Comparison of ENCODE assay signal across 8 mouse cellular contexts in the genomic region with DNA sequence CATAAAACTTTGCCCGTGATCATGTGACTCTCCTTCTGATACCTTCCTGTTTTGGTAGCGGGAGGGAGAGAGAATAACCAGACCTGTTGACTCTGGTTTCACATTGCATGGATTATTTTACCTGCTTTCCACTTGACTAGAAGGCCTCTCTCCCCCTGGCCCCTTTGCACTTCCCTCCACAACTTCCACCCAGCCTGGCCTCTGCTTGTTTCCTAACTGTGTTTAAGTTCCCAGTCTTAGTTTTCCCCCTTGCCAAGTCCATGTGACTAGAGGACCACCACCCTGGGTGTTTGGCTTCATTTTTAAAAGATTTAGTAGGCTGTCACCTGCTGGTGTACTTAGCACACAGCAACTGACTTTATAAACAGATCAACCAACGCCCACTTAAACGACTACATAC. TPM values are rescaled to one million over a fixed set of nuclear protein-coding genes. Genes with fewer than 3 reads are reported as not detected.
DNase-seq lines count a peak whose midpoint lies in the region; ATAC-seq and TF ChIP-seq lines count a peak whose summit lies in the region.

No protein-coding gene starts in this region.

- TF ChIP-seq EP300 in lung, postnatal 0 days (IDR thresholded peaks at IDR 0.05) = no peak

- intact Hi-C loops in heart, postnatal 25 days (cut with DNase I) = loop anchor here (2.0 to 10.0 kb wide), 2 partner anchors 53 to 311 kb away; a partner anchor contains a TSS

- H3K9me3 ChIP-seq in heart, embryonic 11.5 days (replicated peaks; ENCODE audit: control insufficient read depth, low read length) = no peaks in the 10 kb centered on the region
- no peaks in the 10 kb centered on the region for H3K9me3 ChIP-seq in kidney, embryonic 15.5 days (replicated peaks)
- H3K9me3 ChIP-seq in lung, postnatal 0 days (ENCODE audit: low read length) = no peaks in the 10 kb centered on the region

- H3K27me3 ChIP-seq in heart, embryonic 11.5 days (ENCODE audit: control insufficient read depth, insufficient read depth, low read length) = no peaks in the 10 kb centered on the region
- H3K27me3 ChIP-seq in kidney, embryonic 15.5 days = no peaks in the 10 kb centered on the region
- no peaks in the 10 kb centered on the region for H3K27me3 ChIP-seq in lung, postnatal 0 days (replicated peaks; ENCODE audit: insufficient read depth, low read length)
- H3K27me3 ChIP-seq in spleen, adult 2 months (ENCODE audit: control insufficient read depth, insufficient read depth, low read length) = no peaks in the 10 kb centered on the region

- no peak for TF ChIP-seq POLR2A in spleen, adult 2 months (IDR thresholded peaks at IDR 0.05; ENCODE audit: low read depth, low read length)

- peak; percentile 71 for TF ChIP-seq CTCF in lung, postnatal 0 days (IDR thresholded peaks at IDR 0.05)
- TF ChIP-seq CTCF in spleen, adult 2 months (IDR thresholded peaks at IDR 0.05; ENCODE audit: extremely low read depth, insufficient read depth, insufficient read length, insufficient replicate concordance) = peak; percentile 19; the same call in 1 of the 2 replicates

- ATAC-seq in common myeloid progenitor, adult 5-6 weeks (replicated peaks; ENCODE audit: low read depth, poor library complexity, severe bottlenecking) = peak; percentile 72
- 0 out of 2 replicates have a peak, but pooled peaks have one; percentile 23 for ATAC-seq in heart, embryonic 11.5 days (replicated peaks; ENCODE audit: insufficient number of reproducible peaks, low FRiP score, low TSS enrichment)
- peak; percentile 54 for ATAC-seq in kidney, embryonic 15.5 days (replicated peaks; ENCODE audit: low FRiP score)
- ATAC-seq in lung, postnatal 0 days = no peak

- DNase-seq in heart, adult 11 months = peak; percentile 84
- no peak for DNase-seq in heart, postnatal 25 days (ENCODE audit: low spot score)
- peak; percentile 70 for DNase-seq in lung, postnatal 0 days (ENCODE audit: low spot score)
- DNase-seq in spleen, adult 2 months (ENCODE audit: low read depth in 1 of 2, low spot score in 2 of 2) = peak in 1 of 2 experiments; percentile 26
- no peak for DNase-seq in Muller cell, postnatal 12 days (ENCODE audit: inconsistent ontology term)

- WGBS in heart, embryonic 11.5 days (ENCODE audit: insufficient replicate concordance) = 48% methylated on average over 4 of the region's 4 CpGs
- 14% methylated on average over 4 of the region's 4 CpGs for WGBS in kidney, embryonic 15.5 days
- WGBS in lung, postnatal 0 days = 37% methylated on average over 4 of the region's 4 CpGs
- 5% methylated on average over 4 of the region's 4 CpGs for WGBS in spleen, adult 2 months

- H3K9ac ChIP-seq in heart, embryonic 11.5 days (ENCODE audit: low read depth, low read length) = no peak overlapping the region
- H3K9ac ChIP-seq in kidney, embryonic 15.5 days = no peak overlapping the region
- no peak overlapping the region for H3K9ac ChIP-seq in lung, postnatal 0 days (replicated peaks; ENCODE audit: low read depth)

- no peaks in the 10 kb centered on the region for H3K36me3 ChIP-seq in heart, embryonic 11.5 days (ENCODE audit: control insufficient read depth, insufficient read depth, low read length)
- H3K36me3 ChIP-seq in kidney, embryonic 15.5 days = no peaks in the 10 kb centered on the region
- no peaks in the 10 kb centered on the region for H3K36me3 ChIP-seq in lung, postnatal 0 days (ENCODE audit: insufficient read depth, low read length)
- H3K36me3 ChIP-seq in spleen, adult 2 months (ENCODE audit: control insufficient read depth, insufficient read depth, low read length) = no peaks in the 10 kb centered on the region; the same call in 1 of the 2 replicates

- no peak overlapping the region for H3K27ac ChIP-seq in heart, embryonic 11.5 days (ENCODE audit: low read depth, low read length)
- H3K27ac ChIP-seq in kidney, embryonic 15.5 days = peak overlapping the region; percentile 72; the same call in 1 of the 2 replicates
- H3K27ac ChIP-seq in lung, postnatal 0 days (ENCODE audit: low read length) = peak overlapping the region; percentile 92
- peak overlapping the region; percentile 92 for H3K27ac ChIP-seq in spleen, adult 2 months (ENCODE audit: insufficient read depth, low read length)

- peaks cover 4% of the 10 kb centered on the region; the same call in 1 of the 2 replicates for H3K4me1 ChIP-seq in heart, embryonic 11.5 days (ENCODE audit: control insufficient read depth, insufficient read depth, low read length)
- H3K4me1 ChIP-seq in kidney, embryonic 15.5 days = peaks cover 22% of the 10 kb centered on the region
- H3K4me1 ChIP-seq in lung, postnatal 0 days (ENCODE audit: insufficient read depth, low read depth, low read length) = no peaks in the 10 kb centered on the region
- H3K4me1 ChIP-seq in spleen, adult 2 months (ENCODE audit: control insufficient read depth, insufficient read depth, insufficient read length) = peaks cover 9% of the 10 kb centered on the region

- no peak overlapping the region for H3K4me3 ChIP-seq in heart, embryonic 11.5 days (ENCODE audit: low read depth, low read length)
- peak overlapping the region; percentile 55; the same call in 1 of the 2 replicates for H3K4me3 ChIP-seq in kidney, embryonic 15.5 days (replicated peaks)
- H3K4me3 ChIP-seq in lung, postnatal 0 days (ENCODE audit: low read depth, low read length) = no peak overlapping the region
- peak overlapping the region; percentile 41 for H3K4me3 ChIP-seq in spleen, adult 2 months (ENCODE audit: extremely low read depth, insufficient read depth, insufficient read length)

- H3K4me2 ChIP-seq in heart, embryonic 11.5 days = peak overlapping the region; percentile 90; the same call in 1 of the 2 replicates
- H3K4me2 ChIP-seq in kidney, embryonic 15.5 days = peak overlapping the region; percentile 93
- peak overlapping the region; percentile 92 for H3K4me2 ChIP-seq in lung, postnatal 0 days (replicated peaks; ENCODE audit: low read depth, low read length)

RNA-seq across cellular contexts. Expression of a gene that starts 1.9 kb away (rescaled TPM):
- 10 to 100 TPM; 52.4 to 54.1 TPM for total RNA-seq in heart, postnatal 25 days (2021)
- 17.9 and 23.8 TPM in 2 replicates for total RNA-seq in common myeloid progenitor, adult 5-6 weeks (2017)
- 18.5 and 19.4 TPM in 2 replicates for polyA plus RNA-seq in heart, embryonic 11.5 days (2014; fragmentation: Nextera tagmentation; extraction: Ambion mirVana)
- polyA plus RNA-seq in kidney, embryonic 15.5 days (2015; fragmentation: Nextera tagmentation; extraction: Ambion mirVana) = 24.3 and 25.4 TPM in 2 replicates
- polyA plus RNA-seq in lung, postnatal 0 days (2015; fragmentation: Nextera tagmentation; extraction: Ambion mirVana) = 92.6 and 95.3 TPM in 2 replicates
- 89.4 and 103 TPM in 2 replicates for polyA plus RNA-seq in spleen, adult 2 months (2012; rRNA removed)

RNA-seq across cellular contexts. Expression of a gene that starts 11.4 kb away (rescaled TPM):
- 1 to 10 TPM in 1 of 2 experiments, under 1 TPM in 1; 0.34 to 1.6 TPM for total RNA-seq in heart, postnatal 25 days (2021)
- total RNA-seq in common myeloid progenitor, adult 5-6 weeks (2017) = not detected in 2 replicates
- 2.4 and 3.9 TPM in 2 replicates for polyA plus RNA-seq in heart, embryonic 11.5 days (2014; fragmentation: Nextera tagmentation; extraction: Ambion mirVana)
- polyA plus RNA-seq in kidney, embryonic 15.5 days (2015; fragmentation: Nextera tagmentation; extraction: Ambion mirVana) = 7.8 and 14.3 TPM in 2 replicates
- 8.6 and 12.9 TPM in 2 replicates for polyA plus RNA-seq in lung, postnatal 0 days (2015; fragmentation: Nextera tagmentation; extraction: Ambion mirVana)
- 0.30 and 0.31 TPM in 2 replicates for polyA plus RNA-seq in spleen, adult 2 months (2012; rRNA removed)

Comparison
In these comparisons a context has a peak if more than half of its experiments do, and no peak if none do; other contexts are left out.
1. DNase-seq: peak in heart, adult 11 months (single experiment) and lung, postnatal 0 days (single experiment); none in heart, postnatal 25 days (single experiment) and Muller cell, postnatal 12 days (single experiment).
2. H3K4me3 ChIP-seq: peak in kidney, embryonic 15.5 days (single experiment) and spleen, adult 2 months (single experiment); none in heart, embryonic 11.5 days (single experiment) and lung, postnatal 0 days (single experiment).
3. Peak in every context shown above with its lines, with median percentiles within 50 percentile points of each other: H3K4me2 ChIP-seq.